Mouse (Mus musculus): ENCODE results near the gene Pdlim4. TPM values are rescaled to one million over a fixed set of nuclear protein-coding genes. Genes with fewer than 3 reads are reported as not detected.

Gene Pdlim4
- total and polyA plus RNA-seq, 3 experiments = not detected

DNA sequence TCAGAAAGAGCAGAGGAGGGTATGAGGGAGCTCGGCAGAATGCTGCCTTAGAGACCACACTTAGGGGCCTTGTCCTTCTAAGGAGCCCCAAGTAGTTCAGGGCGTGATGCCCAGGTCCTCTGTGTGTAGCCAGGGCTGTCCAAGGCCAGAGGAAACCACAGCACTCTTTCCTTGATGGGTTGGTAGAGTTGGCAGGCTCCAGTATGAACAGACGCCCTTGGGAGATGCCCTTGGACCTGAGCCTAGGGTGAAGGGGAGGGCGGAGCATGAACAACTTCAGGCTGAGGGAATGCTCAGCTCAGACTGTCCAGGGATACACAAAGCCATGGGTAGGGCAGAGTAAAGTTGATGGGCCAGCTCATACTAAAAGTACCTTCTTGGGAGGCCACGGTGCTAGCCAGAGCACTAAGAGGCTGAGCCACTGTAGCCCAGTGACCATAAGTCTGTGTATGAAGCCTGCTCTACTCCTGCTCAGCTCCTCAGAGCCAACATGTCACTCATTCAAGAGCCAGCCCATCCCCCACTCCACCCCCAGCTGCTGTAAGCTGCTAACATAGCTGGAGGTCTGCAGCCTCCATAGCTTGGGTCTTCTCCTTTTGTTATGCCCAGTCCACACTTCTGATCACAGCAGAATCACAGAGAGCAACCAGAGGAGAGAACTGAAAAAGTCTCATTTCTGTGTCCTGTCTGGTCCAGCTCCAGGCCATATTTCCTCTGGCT lies 3.1 kb upstream of the Pdlim4 start:
- Histone ChIP-seq H3K9ac (ENCODE audit: insufficient read depth, low read depth) (no peak overlapping the region), H3K9me3 (replicated peaks; ENCODE audit: low read length) (peaks cover 3% of the 10 kb centered on the region), H3K79me2 (replicated peaks; ENCODE audit: control insufficient read depth, extremely low read depth, insufficient read depth, poor library complexity, severe bottlenecking) (no peaks in the 10 kb centered on the region), H3K36me3 (replicated peaks in 1 of 2; ENCODE audit: control insufficient read depth in 1 of 2, insufficient read depth in 1 of 2, low read length in 1 of 2) (no peaks in the 10 kb centered on the region), H3K4me1 (ENCODE audit: control insufficient read depth in 1 of 2, insufficient read depth in 2 of 2) (peaks cover 10 to 23% of the 10 kb centered on the region in 2 experiments), H3K27me3 (replicated peaks) (peaks cover 2% of the 10 kb centered on the region), H3K27ac (ENCODE audit: insufficient read depth, low read depth) (no peak overlapping the region), H3K4me2 (ENCODE audit: insufficient read depth, low read depth, poor library complexity, severe bottlenecking) (no peak overlapping the region), H3K4me3 (replicated peaks in 1 of 3; ENCODE audit: low read depth in 2 of 3, low read length in 2 of 3, poor library complexity in 1 of 3) (no peak overlapping the region)
- DNase-seq (ENCODE audit: extremely low read depth) = no peak
- no peak for TF ChIP-seq MAFK (IDR thresholded peaks at IDR 0.05; ENCODE audit: insufficient replicate concordance, low read length)
- no peak for TF ChIP-seq NELFE (IDR thresholded peaks at IDR 0.05; ENCODE audit: low read depth, low read length)
- no peak for TF ChIP-seq ELF1 (IDR thresholded peaks at IDR 0.05; ENCODE audit: low read depth, low read length)
- no peak for TF ChIP-seq PAX5 (IDR thresholded peaks at IDR 0.05; ENCODE audit: low read length)
- no peak for TF ChIP-seq USF1 (IDR thresholded peaks at IDR 0.05; ENCODE audit: low read depth, low read length)
- no peak for TF ChIP-seq ZC3H11A (IDR thresholded peaks at IDR 0.05; ENCODE audit: low read depth, low read length)
- no peak for TF ChIP-seq CHD1 (IDR thresholded peaks at IDR 0.05; ENCODE audit: low read depth, low read length)
- TF ChIP-seq BHLHE40 (IDR thresholded peaks at IDR 0.05; ENCODE audit: low read depth, low read length) = no peak
- TF ChIP-seq EP300 (IDR thresholded peaks at IDR 0.05; ENCODE audit: low read length) = no peak
- no peak for TF ChIP-seq MAX (IDR thresholded peaks at IDR 0.05; ENCODE audit: low read length)
- TF ChIP-seq JUND (conservative IDR thresholded peaks at IDR 0.05; ENCODE audit: low read depth, low read length) = no peak
- no peak for TF ChIP-seq CTCF (conservative IDR thresholded peaks at IDR 0.05 in 1 of 2, IDR thresholded peaks at IDR 0.05 in 1 of 2; ENCODE audit: low read depth in 2 of 2, low read length in 2 of 2)
- no peak for TF ChIP-seq E2F4 (IDR thresholded peaks at IDR 0.05; ENCODE audit: insufficient replicate concordance, low read depth, low read length)
- TF ChIP-seq JUN (IDR thresholded peaks at IDR 0.05; ENCODE audit: insufficient read depth, low read depth, low read length) = no peak
- TF ChIP-seq TCF12 (IDR thresholded peaks at IDR 0.05; ENCODE audit: low read depth, low read length) = no peak
- TF ChIP-seq ZNF384 (IDR thresholded peaks at IDR 0.05; ENCODE audit: low read depth, low read length) = no peak
- no peak for TF ChIP-seq MEF2A (IDR thresholded peaks at IDR 0.05; ENCODE audit: borderline replicate concordance, low read depth, low read length)
- TF ChIP-seq NRF1 (IDR thresholded peaks at IDR 0.05; ENCODE audit: low read depth, low read length) = no peak
- in situ Hi-C loops (cut with MboI; ENCODE audit: low pct_ligation_motif_present, low pct_unique_long_range_greater_than_20kb, low sequenced_read_pairs) (no loop called here), dilution Hi-C loops (cut with MboI; ENCODE audit: extremely low pct_ligation_motif_present, extremely low pct_unique_long_range_greater_than_20kb, low sequenced_read_pairs) (no loop called here)

GRCm38 (mm10) chr11:54067996-54068519 lies 756 bp downstream of the Pdlim4 start:
- H3K9me3 ChIP-seq (replicated peaks; ENCODE audit: low read length) = no peaks in the 10 kb centered on the region
- no peaks in the 10 kb centered on the region for H3K36me3 ChIP-seq (replicated peaks in 1 of 2; ENCODE audit: control insufficient read depth in 1 of 2, insufficient read depth in 1 of 2, low read length in 1 of 2)
- no peak overlapping the region for H3K9ac ChIP-seq (ENCODE audit: insufficient read depth, low read depth)
- no peak overlapping the region for H3K4me2 ChIP-seq (ENCODE audit: insufficient read depth, low read depth, poor library complexity, severe bottlenecking)
- peaks cover 7 to 24% of the 10 kb centered on the region in 2 experiments for H3K4me1 ChIP-seq (ENCODE audit: control insufficient read depth in 1 of 2, insufficient read depth in 2 of 2)
- no peak overlapping the region for H3K27ac ChIP-seq (ENCODE audit: insufficient read depth, low read depth)
- no peaks in the 10 kb centered on the region for H3K27me3 ChIP-seq (replicated peaks)
- dilution Hi-C loops (cut with MboI; ENCODE audit: extremely low pct_ligation_motif_present, extremely low pct_unique_long_range_greater_than_20kb, low sequenced_read_pairs) = no loop called here
- no peaks in the 10 kb centered on the region for H3K79me2 ChIP-seq (replicated peaks; ENCODE audit: control insufficient read depth, extremely low read depth, insufficient read depth, poor library complexity, severe bottlenecking)
- DNase-seq (ENCODE audit: extremely low read depth) = no peak
- TF ChIP-seq USF2 (conservative IDR thresholded peaks at IDR 0.05; ENCODE audit: low read depth, low read length) (no peak), JUND (conservative IDR thresholded peaks at IDR 0.05; ENCODE audit: low read depth, low read length) (no peak), POLR2AphosphoS2 (IDR thresholded peaks at IDR 0.05; ENCODE audit: low read depth, low read length) (no peak), HCFC1 (IDR thresholded peaks at IDR 0.05; ENCODE audit: low read depth, low read length) (no peak), MAZ (IDR thresholded peaks at IDR 0.05; ENCODE audit: low read depth, low read length) (no peak), PAX5 (IDR thresholded peaks at IDR 0.05; ENCODE audit: low read length) (no peak), CHD1 (IDR thresholded peaks at IDR 0.05; ENCODE audit: low read depth, low read length) (no peak), E2F4 (IDR thresholded peaks at IDR 0.05; ENCODE audit: insufficient replicate concordance, low read depth, low read length) (no peak), ETS1 (conservative IDR thresholded peaks at IDR 0.05; ENCODE audit: low read depth, low read length) (no peak), CHD2 (IDR thresholded peaks at IDR 0.05; ENCODE audit: low read length) (no peak), CTCF (conservative IDR thresholded peaks at IDR 0.05 in 1 of 2, IDR thresholded peaks at IDR 0.05 in 1 of 2; ENCODE audit: low read depth in 2 of 2, low read length in 2 of 2) (no peak), MXI1 (IDR thresholded peaks at IDR 0.05; ENCODE audit: low read depth, low read length) (no peak), MEF2A (IDR thresholded peaks at IDR 0.05; ENCODE audit: borderline replicate concordance, low read depth, low read length) (no peak), UBTF (IDR thresholded peaks at IDR 0.05; ENCODE audit: low read depth, low read length) (no peak), RCOR1 (conservative IDR thresholded peaks at IDR 0.05; ENCODE audit: low read depth, low read length) (no peak), BHLHE40 (IDR thresholded peaks at IDR 0.05; ENCODE audit: low read depth, low read length) (no peak), EP300 (IDR thresholded peaks at IDR 0.05; ENCODE audit: low read length) (no peak)
- H3K4me3 ChIP-seq (replicated peaks in 1 of 3; ENCODE audit: low read depth in 2 of 3, low read length in 2 of 3, poor library complexity in 1 of 3) = no peak overlapping the region
- in situ Hi-C loops (cut with MboI; ENCODE audit: low pct_ligation_motif_present, low pct_unique_long_range_greater_than_20kb, low sequenced_read_pairs) = no loop called here

Measured in CH12.LX (cell line).